Mouse (Mus musculus) brain, embryonic 14.5 days (tissue): ENCODE data around the gene Tbxas1.

Experiments used
- CTCF ChIP-seq: fragments of 200-500 bp; IDR thresholded peaks from 2 replicates; pipeline ENCODE4 v1.5.1; 2012; ENCODE audit warnings: inconsistent platforms, mild to moderate bottlenecking, moderate library complexity, borderline replicate concordance; ENCODE audit not compliant: insufficient read depth, insufficient read length; ENCODE audit errors: extremely low read depth
- POLR2A ChIP-seq: fragments of 200-500 bp; IDR thresholded peaks from 2 replicates; pipeline ENCODE4 v1.6.1; 2012; ENCODE audit warnings: mild to moderate bottlenecking, inconsistent platforms, borderline replicate concordance; ENCODE audit not compliant: poor library complexity, insufficient read depth, insufficient read length, severe bottlenecking; ENCODE audit errors: extremely low read depth

- TF ChIP-seq CTCF (no peak), POLR2A (no peak)
These were observed 237.5 kb downstream of the Tbxas1 start for GRCm38 (mm10) chr6:39112701-39113100.
